17 mouse cellular contexts compared by ENCODE assay signal in the genomic region with DNA sequence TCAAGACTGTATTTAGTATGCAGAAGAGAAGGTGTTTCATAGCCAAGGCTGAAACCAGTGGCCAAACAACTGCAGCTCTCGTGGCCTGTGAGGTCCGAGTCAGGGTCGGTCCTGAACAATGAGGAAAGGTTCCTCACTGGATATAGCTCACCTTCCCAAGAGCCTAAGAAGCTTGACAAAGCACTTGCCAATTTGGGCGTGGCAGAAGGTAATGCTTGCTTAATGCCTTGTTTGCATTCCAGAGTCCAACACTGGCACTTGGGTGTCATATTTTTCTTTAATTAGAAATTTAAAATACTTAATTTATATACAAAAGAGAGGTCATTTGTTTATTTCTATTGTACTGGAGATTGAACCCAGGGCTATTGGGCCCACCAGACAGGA. TPM values are rescaled to one million over a fixed set of nuclear protein-coding genes. Genes with fewer than 3 reads are reported as not detected.
DNase-seq lines count a peak whose midpoint lies in the region; ATAC-seq and TF ChIP-seq lines count a peak whose summit lies in the region.
"Had no signal": no experiment of that assay in that cellular context is flagged by ENCODE, and none has a peak within 500 bp of the region (broad histone marks: within the 10 kb centered on the region; RNA-seq: fewer than 3 reads in every experiment).

No protein-coding gene starts in this region.

- TF ChIP-seq CTCF in stomach, postnatal 0 days (IDR thresholded peaks at IDR 0.05; ENCODE audit: low read depth), result no peak

- no peak overlapping the region for H3K4me3 ChIP-seq in neural tube, embryonic 13.5 days
- H3K4me3 ChIP-seq in limb, embryonic 11.5 days (ENCODE audit: low read depth, low read length), result no peak overlapping the region
- no peak overlapping the region for H3K4me3 ChIP-seq in stomach, postnatal 0 days (ENCODE audit: low read depth, low read length)
- H3K4me3 ChIP-seq: embryonic facial prominence, embryonic 13.5 days had no signal

- 40% methylated on average over 4 of the region's 4 CpGs for WGBS in neural tube, embryonic 13.5 days
- 55% methylated on average over 4 of the region's 4 CpGs for WGBS in limb, embryonic 11.5 days
- 52% methylated on average over 4 of the region's 4 CpGs for WGBS in stomach, postnatal 0 days

- H3K4me1 ChIP-seq in neural tube, embryonic 13.5 days (replicated peaks), result peaks cover 14% of the 10 kb centered on the region
- peaks cover 10% of the 10 kb centered on the region for H3K4me1 ChIP-seq in limb, embryonic 11.5 days (ENCODE audit: control insufficient read depth, insufficient read depth, low read length)
- no peaks in the 10 kb centered on the region for H3K4me1 ChIP-seq in stomach, postnatal 0 days (replicated peaks; ENCODE audit: control insufficient read depth, insufficient read depth)

- no peak for DNase-seq in neural tube, embryonic 10.5 days (ENCODE audit: extremely low spot score, low spot score)
- DNase-seq in limb, embryonic 11.5 days (ENCODE audit: low spot score), result no peak
- DNase-seq in lung, postnatal 4 days, result peak; percentile 31 to 43
- peak; percentile 68 for DNase-seq in stomach, postnatal 0 days (ENCODE audit: low spot score)
- DNase-seq in ovary, postnatal 14 days (ENCODE audit: low spot score), result no peak
- DNase-seq: cerebellum, adult 2 months; heart, adult 18-20 months; kidney, adult 8-10 months had no signal

- H3K9ac ChIP-seq in neural tube, embryonic 13.5 days, result no peak overlapping the region
- no peak overlapping the region for H3K9ac ChIP-seq in limb, embryonic 11.5 days (ENCODE audit: low read length)
- no peak overlapping the region for H3K9ac ChIP-seq in stomach, postnatal 0 days (ENCODE audit: low read length)
- H3K9ac ChIP-seq: embryonic facial prominence, embryonic 13.5 days; liver, embryonic 14.5 days had no signal

- no peaks in the 10 kb centered on the region for H3K36me3 ChIP-seq in neural tube, embryonic 13.5 days
- H3K36me3 ChIP-seq in limb, embryonic 11.5 days (ENCODE audit: control insufficient read depth, insufficient read depth, low read length), result no peaks in the 10 kb centered on the region
- no peaks in the 10 kb centered on the region for H3K36me3 ChIP-seq in stomach, postnatal 0 days (ENCODE audit: control insufficient read depth, insufficient read depth, low read length)
- H3K36me3 ChIP-seq: embryonic facial prominence, embryonic 13.5 days; G1E had no signal

- no peak overlapping the region for H3K27ac ChIP-seq in neural tube, embryonic 13.5 days (replicated peaks)
- peak overlapping the region; percentile 48; the same call in 1 of the 2 replicates for H3K27ac ChIP-seq in limb, embryonic 11.5 days (replicated peaks; ENCODE audit: low read depth, low read length)
- peak overlapping the region; percentile 24; the same call in 1 of the 2 replicates for H3K27ac ChIP-seq in stomach, postnatal 0 days (replicated peaks)
- H3K27ac ChIP-seq: embryonic facial prominence, embryonic 13.5 days; liver, embryonic 14.5 days had no signal

- peak; percentile 23; the same call in 1 of the 2 replicates for ATAC-seq in neural tube, embryonic 13.5 days (ENCODE audit: low read depth)
- no peak for ATAC-seq in limb, embryonic 11.5 days (ENCODE audit: insufficient number of reproducible peaks, low FRiP score, low TSS enrichment, low read depth)
- ATAC-seq in stomach, postnatal 0 days (ENCODE audit: low FRiP score, low TSS enrichment), result peak; percentile 49
- ATAC-seq in monocyte, adult 5-6 weeks (replicated peaks; ENCODE audit: insufficient number of reproducible peaks, low FRiP score, low TSS enrichment, poor library complexity, severe bottlenecking), result no peak
- no peak for ATAC-seq in granulocyte monocyte progenitor cell, adult 5-6 weeks (replicated peaks; ENCODE audit: poor library complexity, severe bottlenecking)

- peaks cover 6% of the 10 kb centered on the region for H3K27me3 ChIP-seq in neural tube, embryonic 13.5 days
- no peaks in the 10 kb centered on the region for H3K27me3 ChIP-seq in limb, embryonic 11.5 days (ENCODE audit: control insufficient read depth, insufficient read depth, low read length)
- no peaks in the 10 kb centered on the region for H3K27me3 ChIP-seq in stomach, postnatal 0 days (ENCODE audit: control insufficient read depth, insufficient read depth, low read length)
- H3K27me3 ChIP-seq: embryonic facial prominence, embryonic 13.5 days had no signal

- H3K9me3 ChIP-seq in neural tube, embryonic 13.5 days, result no peaks in the 10 kb centered on the region
- no peaks in the 10 kb centered on the region for H3K9me3 ChIP-seq in limb, embryonic 11.5 days (ENCODE audit: control insufficient read depth, low read length)
- H3K9me3 ChIP-seq in stomach, postnatal 0 days (ENCODE audit: control insufficient read depth, low read length), result no peaks in the 10 kb centered on the region
- H3K9me3 ChIP-seq: embryonic facial prominence, embryonic 13.5 days had no signal

- no peak overlapping the region for H3K4me2 ChIP-seq in neural tube, embryonic 13.5 days
- H3K4me2 ChIP-seq in limb, embryonic 11.5 days (ENCODE audit: low read depth, severe bottlenecking), result no peak overlapping the region; the same call in 1 of the 2 replicates
- no peak overlapping the region for H3K4me2 ChIP-seq in stomach, postnatal 0 days (replicated peaks; ENCODE audit: low read depth)
- H3K4me2 ChIP-seq: embryonic facial prominence, embryonic 13.5 days had no signal

- TF ChIP-seq EP300 in stomach, postnatal 0 days (optimal IDR thresholded peaks at IDR 0.05), result no peak

RNA-seq across cellular contexts. Expression of gene Capn8, which starts 9.9 kb away (rescaled TPM):
- polyA plus RNA-seq in neural tube, embryonic 13.5 days (2015; fragmentation: Nextera tagmentation; extraction: Ambion mirVana), result 0.29 TPM in 1 of 2 replicates, not detected in the other
- polyA plus RNA-seq in limb, embryonic 11.5 days (2014; fragmentation: Nextera tagmentation; extraction: Ambion mirVana), result not detected in 2 replicates
- 10.1 and 12.8 TPM in 2 replicates for polyA plus RNA-seq in stomach, postnatal 0 days (2015; fragmentation: Nextera tagmentation; extraction: Ambion mirVana)
- total RNA-seq in monocyte, adult 5-6 weeks (2017), result not detected in 3 replicates
- total RNA-seq in granulocyte monocyte progenitor cell, adult 5-6 weeks (2014; fragmentation: Nextera tagmentation), result not detected in 2 replicates
- total RNA-seq in granulocyte monocyte progenitor cell, adult 5-6 weeks (2017), result not detected in 2 replicates
- total RNA-seq: G1E; heart, adult 18-20 months; heart, postnatal 25 days; left cerebral cortex, postnatal 10 days had no signal
- polyA plus RNA-seq: C2C12; embryonic facial prominence, embryonic 13.5 days; G1E had no signal

RNA-seq across cellular contexts. Expression of gene Capn2, which starts 57.2 kb away (rescaled TPM):
- 95.5 and 99.2 TPM in 2 replicates for polyA plus RNA-seq in neural tube, embryonic 13.5 days (2015; fragmentation: Nextera tagmentation; extraction: Ambion mirVana)
- 78.3 and 84.1 TPM in 2 replicates for polyA plus RNA-seq in limb, embryonic 11.5 days (2014; fragmentation: Nextera tagmentation; extraction: Ambion mirVana)
- 54.4 and 55.6 TPM in 2 replicates for polyA plus RNA-seq in stomach, postnatal 0 days (2015; fragmentation: Nextera tagmentation; extraction: Ambion mirVana)
- total RNA-seq in monocyte, adult 5-6 weeks (2017), result 167 to 244 TPM (median 240 TPM) in 3 replicates
- 5.2 and 18.1 TPM in 2 replicates for total RNA-seq in granulocyte monocyte progenitor cell, adult 5-6 weeks (2014; fragmentation: Nextera tagmentation)
- total RNA-seq in granulocyte monocyte progenitor cell, adult 5-6 weeks (2017), result 8.6 and 9.0 TPM in 2 replicates
- polyA plus RNA-seq: G1E had no signal

Comparison
In these comparisons a context has a peak if more than half of its experiments do, and no peak if none do; other contexts are left out.
1. ATAC-seq: peak in neural tube, embryonic 13.5 days (single experiment) and stomach, postnatal 0 days (single experiment); none in limb, embryonic 11.5 days (single experiment), monocyte, adult 5-6 weeks (single experiment) and granulocyte monocyte progenitor cell, adult 5-6 weeks (single experiment).
2. DNase-seq: peak in lung, postnatal 4 days (2 of 2) and stomach, postnatal 0 days (single experiment); none in neural tube, embryonic 10.5 days (single experiment), limb, embryonic 11.5 days (single experiment) and ovary, postnatal 14 days (single experiment).